Mouse (Mus musculus) hematopoietic stem cell, adult 5-6 weeks (primary cell): ENCODE measurements around the gene Col1a2. TPM values are rescaled to one million over a fixed set of nuclear protein-coding genes. Genes with fewer than 3 reads are reported as not detected.
A peak's percentile ranks its signal among the peaks of the same experiment; 100 is the strongest.

Experiments used
- ATAC-seq, 2 experiments: fragments of 125-278 bp in 1 of 2; replicated peaks in 1 of 2; 2 replicates each; pipeline ENCODE4 v1.8.0; 2016 to 2017; ENCODE audit warnings: inconsistent platforms in 2 of 2, mild to moderate bottlenecking in 2 of 2, moderate number of reproducible peaks in 2 of 2, low read depth in 1 of 2, moderate TSS enrichment in 1 of 2; ENCODE audit not compliant: low FRiP score in 2 of 2, poor library complexity in 2 of 2, severe bottlenecking in 2 of 2, insufficient read depth in 1 of 2, low TSS enrichment in 1 of 2
- total RNA-seq: library from RNA; stranded (forward); fragments of 172-1452, 232-1000 nt; gene quantifications from 2 replicates; pipeline ENCODE4 v1.2.3, GENCODE M21; 2017

Gene Col1a2
- 0.35 and 0.50 TPM in 2 replicates for total RNA-seq

- no peak for ATAC-seq
These were observed at the start of gene Col1a2 for GRCm38 (mm10) chr6:4504603-4505131. Gene Col1a2 (plus strand): TSS chr6:4504814.

GRCm38 (mm10) chr6:4455518-4455917 lies 49.1 kb upstream of the Col1a2 start:
- no peak for ATAC-seq

- no peak for ATAC-seq
These were observed 48.5 kb upstream of the Col1a2 start for GRCm38 (mm10) chr6:4455961-4456617.

GRCm38 (mm10) chr6:4456691-4457447 lies 47.7 kb upstream of the Col1a2 start:
- peak; percentile 32 to 42; a peak in 3 of 4 replicates for ATAC-seq

GRCm38 (mm10) chr6:4457555-4457996 lies 47.0 kb upstream of the Col1a2 start:
- ATAC-seq: no peak

- no peak for ATAC-seq
These were observed 39.3 kb upstream of the Col1a2 start for GRCm38 (mm10) chr6:4465320-4465719.

GRCm38 (mm10) chr6:4483577-4483936 lies 21.1 kb upstream of the Col1a2 start:
- ATAC-seq: no peak

- ATAC-seq: peak; percentile 85 to 93
These were observed 20.5 kb upstream of the Col1a2 start for GRCm38 (mm10) chr6:4483937-4484601.

GRCm38 (mm10) chr6:4488349-4488748 lies 16.3 kb upstream of the Col1a2 start:
- 0 out of 4 replicates have a peak, but pooled peaks of 1 of the 2 experiments have one; percentile 37 for ATAC-seq

- no peak for ATAC-seq
These were observed 15.6 kb upstream of the Col1a2 start for GRCm38 (mm10) chr6:4488966-4489365.

GRCm38 (mm10) chr6:4489366-4490245 lies 15.0 kb upstream of the Col1a2 start:
- no peak for ATAC-seq

GRCm38 (mm10) chr6:4493666-4494065 lies 10.9 kb upstream of the Col1a2 start:
- no peak for ATAC-seq

GRCm38 (mm10) chr6:4496428-4496827 lies 8.2 kb upstream of the Col1a2 start:
- no peak for ATAC-seq

GRCm38 (mm10) chr6:4503106-4503505 lies 1.5 kb upstream of the Col1a2 start:
- ATAC-seq: no peak

- peak; percentile 61 to 71 for ATAC-seq
These were observed 764 bp downstream of the Col1a2 start for GRCm38 (mm10) chr6:4505158-4505997.

- ATAC-seq: peak in 1 of 2 experiments; percentile 48; a peak in 1 of 4 replicates
These were observed 1.5 kb downstream of the Col1a2 start for GRCm38 (mm10) chr6:4506106-4506505.
